9 mouse cellular contexts compared by ENCODE assay signal in the genomic region with DNA sequence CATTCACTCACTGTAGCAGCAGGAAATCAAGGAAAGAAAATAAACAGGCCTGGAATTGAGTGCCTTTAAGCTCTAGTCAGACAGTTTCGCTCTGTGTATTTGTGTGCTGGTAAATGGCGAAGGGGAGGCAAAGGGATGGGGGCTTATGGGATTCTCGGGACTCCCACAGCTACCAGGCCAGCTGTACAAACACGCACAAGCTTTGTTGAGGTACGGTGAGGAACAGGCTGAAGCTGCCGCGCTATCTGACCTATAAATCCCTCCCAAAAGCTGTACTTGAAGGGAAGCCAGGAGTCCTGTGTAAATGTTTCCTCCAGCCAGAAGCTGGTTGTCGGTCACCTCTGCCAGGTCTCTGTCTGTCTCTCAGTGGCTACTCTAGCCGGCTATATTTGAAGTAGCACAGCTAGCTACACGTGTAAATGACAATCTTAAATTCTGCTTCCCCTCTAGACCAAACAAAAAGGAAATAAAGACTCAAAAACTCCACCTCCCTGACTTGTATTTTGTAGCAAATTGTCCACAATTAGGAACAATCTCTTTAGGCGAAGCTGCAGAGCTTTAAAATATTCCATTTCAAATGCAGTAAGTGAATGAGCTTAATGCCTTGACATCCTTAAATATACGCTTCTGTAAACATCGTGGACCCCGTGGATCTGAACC.
DNase-seq lines count a peak whose midpoint lies in the region; ATAC-seq and TF ChIP-seq lines count a peak whose summit lies in the region.
"Had no signal": no experiment of that assay in that cellular context is flagged by ENCODE, and none has a peak within 500 bp of the region (broad histone marks: within the 10 kb centered on the region; RNA-seq: fewer than 3 reads in every experiment).

No protein-coding gene starts in this region.

- TF ChIP-seq CTCF in intestine, postnatal 0 days (IDR thresholded peaks at IDR 0.05; ENCODE audit: low read depth) = no peak
- TF ChIP-seq CTCF in brain, embryonic 14.5 days (IDR thresholded peaks at IDR 0.05; ENCODE audit: borderline replicate concordance, extremely low read depth, insufficient read depth, insufficient read length) = no peak
- TF ChIP-seq CTCF in forebrain, postnatal 0 days (IDR thresholded peaks at IDR 0.05; ENCODE audit: low read depth) = no peak

- peaks cover 14% of the 10 kb centered on the region for H3K4me1 ChIP-seq in intestine, embryonic 14.5 days (replicated peaks; ENCODE audit: control insufficient read depth, insufficient read depth, low read length)
- no peaks in the 10 kb centered on the region for H3K4me1 ChIP-seq in intestine, postnatal 0 days (replicated peaks; ENCODE audit: control insufficient read depth, insufficient read depth, low read length)
- no peaks in the 10 kb centered on the region; the same call in 1 of the 2 replicates for H3K4me1 ChIP-seq in forebrain, postnatal 0 days (ENCODE audit: insufficient read depth)
- H3K4me1 ChIP-seq in midbrain, embryonic 10.5 days = peaks cover 22% of the 10 kb centered on the region
- H3K4me1 ChIP-seq: megakaryocyte, embryonic 14.5 days had no signal

- whole genome bisulfite sequencing in intestine, embryonic 14.5 days = 11% methylated on average over 14 of the region's 14 CpGs
- 15% methylated on average over 14 of the region's 14 CpGs for WGBS in intestine, postnatal 0 days
- WGBS in forebrain, postnatal 0 days = 18% methylated on average over 14 of the region's 14 CpGs
- WGBS in midbrain, embryonic 10.5 days = 21% methylated on average over 14 of the region's 14 CpGs

- H3K27ac ChIP-seq in intestine, embryonic 14.5 days (ENCODE audit: low read depth) = peak overlapping the region; percentile 71
- no peak overlapping the region; the same call in 1 of the 2 replicates for H3K27ac ChIP-seq in intestine, postnatal 0 days (ENCODE audit: low read depth, low read length)
- H3K27ac ChIP-seq in forebrain, postnatal 0 days (ENCODE audit: low read depth, low read length) = no peak overlapping the region
- peak overlapping the region; percentile 74 for H3K27ac ChIP-seq in midbrain, embryonic 10.5 days (replicated peaks)

- no peak for ATAC-seq in intestine, embryonic 14.5 days (replicated peaks; ENCODE audit: low FRiP score, low TSS enrichment, low read depth)
- ATAC-seq in intestine, postnatal 0 days = no peak
- ATAC-seq in forebrain, postnatal 0 days = peak; percentile 59

- no peak for TF ChIP-seq POLR2A in brain, embryonic 14.5 days (IDR thresholded peaks at IDR 0.05; ENCODE audit: borderline replicate concordance, extremely low read depth, insufficient read depth, insufficient read length, poor library complexity, severe bottlenecking)

- 0 out of 2 replicates have a peak overlapping the region, but pooled peaks have one; percentile 11 for H3K9ac ChIP-seq in intestine, embryonic 14.5 days (ENCODE audit: low read length)
- H3K9ac ChIP-seq in intestine, postnatal 0 days (ENCODE audit: low read depth, low read length) = no peak overlapping the region
- H3K9ac ChIP-seq in forebrain, postnatal 0 days = peak overlapping the region; percentile 25; the same call in 1 of the 2 replicates

- H3K36me3 ChIP-seq in intestine, embryonic 14.5 days (ENCODE audit: control insufficient read depth, insufficient read depth, low read length) = no peaks in the 10 kb centered on the region
- H3K36me3 ChIP-seq in intestine, postnatal 0 days (ENCODE audit: control insufficient read depth, insufficient read depth) = no peaks in the 10 kb centered on the region
- H3K36me3 ChIP-seq in forebrain, postnatal 0 days (ENCODE audit: insufficient read depth) = no peaks in the 10 kb centered on the region
- H3K36me3 ChIP-seq in midbrain, embryonic 10.5 days = no peaks in the 10 kb centered on the region

- H3K4me2 ChIP-seq in intestine, embryonic 14.5 days (ENCODE audit: low read length) = peak overlapping the region; percentile 33
- no peak overlapping the region; the same call in 1 of the 2 replicates for H3K4me2 ChIP-seq in intestine, postnatal 0 days (replicated peaks; ENCODE audit: low read depth)
- peak overlapping the region; percentile 39 for H3K4me2 ChIP-seq in forebrain, postnatal 0 days (ENCODE audit: low read depth)

- no peaks in the 10 kb centered on the region for H3K27me3 ChIP-seq in intestine, embryonic 14.5 days (replicated peaks; ENCODE audit: control insufficient read depth, insufficient read depth, low read length)
- H3K27me3 ChIP-seq in intestine, postnatal 0 days (replicated peaks; ENCODE audit: control insufficient read depth, insufficient read depth, low read length) = no peaks in the 10 kb centered on the region
- H3K27me3 ChIP-seq in forebrain, postnatal 0 days (ENCODE audit: insufficient read depth, low read length) = no peaks in the 10 kb centered on the region
- no peaks in the 10 kb centered on the region for H3K27me3 ChIP-seq in midbrain, embryonic 10.5 days (ENCODE audit: low read depth, poor library complexity, severe bottlenecking)
- H3K27me3 ChIP-seq: megakaryocyte, embryonic 14.5 days had no signal

- no peak overlapping the region for H3K4me3 ChIP-seq in intestine, embryonic 14.5 days (ENCODE audit: low read depth, low read length)
- no peak overlapping the region for H3K4me3 ChIP-seq in intestine, postnatal 0 days (ENCODE audit: low read depth, low read length)
- H3K4me3 ChIP-seq in forebrain, postnatal 0 days (ENCODE audit: low read depth, low read length) = 0 out of 2 replicates have a peak overlapping the region, but pooled peaks have one; percentile 18
- H3K4me3 ChIP-seq in midbrain, embryonic 10.5 days = peak overlapping the region; percentile 28; the same call in 1 of the 2 replicates
- H3K4me3 ChIP-seq: megakaryocyte, embryonic 14.5 days had no signal

- DNase-seq in intestine, embryonic 14.5 days (ENCODE audit: low spot score) = peak; percentile 58
- DNase-seq in brain, embryonic 14.5 days (ENCODE audit: low read depth) = peak; percentile 83
- peak; percentile 25 for DNase-seq in forebrain, postnatal 0 days
- DNase-seq in midbrain, embryonic 10.5 days (ENCODE audit: low spot score) = peak; percentile 67
- DNase-seq in c-Kit-positive CD71-positive TER-119-positive erythroid progenitor cells, embryonic 14.5 days (ENCODE audit: low spot score) = no peak
- no peak for DNase-seq in spleen, adult 12 weeks (ENCODE audit: low spot score)
- no peak for DNase-seq in cerebellum, adult 11-12 months

- no peaks in the 10 kb centered on the region for H3K9me3 ChIP-seq in intestine, embryonic 14.5 days (ENCODE audit: control insufficient read depth, low read length)
- no peaks in the 10 kb centered on the region for H3K9me3 ChIP-seq in intestine, postnatal 0 days (ENCODE audit: control insufficient read depth)
- no peaks in the 10 kb centered on the region for H3K9me3 ChIP-seq in forebrain, postnatal 0 days (ENCODE audit: low read length)
- no peaks in the 10 kb centered on the region for H3K9me3 ChIP-seq in midbrain, embryonic 10.5 days (replicated peaks)
- H3K9me3 ChIP-seq: megakaryocyte, embryonic 14.5 days had no signal

Comparison
In these comparisons a context has a peak if more than half of its experiments do, and no peak if none do; other contexts are left out.
1. H3K27ac ChIP-seq: peak in intestine, embryonic 14.5 days (single experiment) and midbrain, embryonic 10.5 days (single experiment); none in intestine, postnatal 0 days (single experiment) and forebrain, postnatal 0 days (single experiment).
2. DNase-seq: peak in intestine, embryonic 14.5 days (single experiment), brain, embryonic 14.5 days (single experiment), forebrain, postnatal 0 days (single experiment) and midbrain, embryonic 10.5 days (single experiment); none in c-Kit-positive CD71-positive TER-119-positive erythroid progenitor cells, embryonic 14.5 days (single experiment), spleen, adult 12 weeks (single experiment) and cerebellum, adult 11-12 months (single experiment).
3. H3K4me3 ChIP-seq: peak in forebrain, postnatal 0 days (single experiment) and midbrain, embryonic 10.5 days (single experiment); none in intestine, embryonic 14.5 days (single experiment) and intestine, postnatal 0 days (single experiment).